9 mouse cellular contexts compared by ENCODE assay signal in the genomic region with DNA sequence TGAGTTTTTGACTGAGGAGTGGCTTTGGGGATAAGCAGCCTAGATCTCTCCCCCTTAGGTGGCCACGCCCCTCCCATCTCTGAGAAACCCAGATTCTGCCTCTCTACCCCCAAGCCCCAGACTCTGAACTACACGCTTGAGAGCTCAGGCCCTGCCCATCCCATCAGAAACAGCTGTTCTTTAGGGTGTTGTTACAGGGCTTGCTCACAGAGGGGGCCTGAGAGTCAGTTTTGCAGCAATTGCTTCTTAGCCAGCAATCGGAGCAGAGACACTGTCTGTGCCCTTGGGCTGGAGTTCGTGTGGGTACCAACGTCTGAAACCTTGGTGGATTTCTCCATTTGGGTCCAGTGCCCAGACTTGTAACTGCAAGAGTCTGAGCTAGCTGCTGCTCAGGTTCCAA. TPM values are rescaled to one million over a fixed set of nuclear protein-coding genes. Genes with fewer than 3 reads are reported as not detected.
A peak's percentile ranks its signal among the peaks of the same experiment; 100 is the strongest.
DNase-seq lines count a peak whose midpoint lies in the region; ATAC-seq and TF ChIP-seq lines count a peak whose summit lies in the region.
"Had no signal": no experiment of that assay in that cellular context is flagged by ENCODE, and none has a peak within 500 bp of the region (broad histone marks: within the 10 kb centered on the region; RNA-seq: fewer than 3 reads in every experiment).

No protein-coding gene starts in this region.

- DNase-seq in ES-E14 (ENCODE audit: low read depth, low spot score): peak; percentile 51
- DNase-seq in adrenal gland, postnatal 10 days: peak; percentile 66
- peak; percentile 37 to 61 for DNase-seq in left cerebral cortex, postnatal 10 days (ENCODE audit: extremely low spot score in 1 of 2, low spot score in 2 of 2)
- DNase-seq in midbrain, embryonic 11.5 days (ENCODE audit: low spot score, missing footprints): peak; percentile 97
- peak; percentile 53 for DNase-seq in right cerebral cortex, postnatal 4 days

- H3K36me3 ChIP-seq in ES-E14 (ENCODE audit: control insufficient read depth, insufficient read depth, low read length, poor library complexity, severe bottlenecking): no peaks in the 10 kb centered on the region
- no peaks in the 10 kb centered on the region for H3K36me3 ChIP-seq in forebrain, embryonic 16.5 days (ENCODE audit: control insufficient read depth, insufficient read depth)
- H3K36me3 ChIP-seq in hindbrain, embryonic 12.5 days: no peaks in the 10 kb centered on the region
- no peaks in the 10 kb centered on the region for H3K36me3 ChIP-seq in midbrain, embryonic 11.5 days (ENCODE audit: control insufficient read depth, insufficient read depth, low read length)

- intact Hi-C loops in left cerebral cortex, postnatal 10 days (cut with DNase I): loop anchor here (5.0 to 10.0 kb wide), 3 partner anchors 214 to 564 kb away; no protein-coding TSS in a partner anchor

- WGBS in forebrain, embryonic 16.5 days: 2% methylated on average over 5 of the region's 5 CpGs
- 3% methylated on average over 5 of the region's 5 CpGs for WGBS in hindbrain, embryonic 12.5 days
- WGBS in midbrain, embryonic 11.5 days: 3% methylated on average over 5 of the region's 5 CpGs

- H3K4me1 ChIP-seq in ES-E14 (ENCODE audit: control insufficient read depth in 2 of 2, insufficient read depth in 2 of 2, low read length in 2 of 2, poor library complexity in 1 of 2): peaks cover 0 to 8% of the 10 kb centered on the region in 2 experiments; a peak in 3 of 4 replicates
- H3K4me1 ChIP-seq in forebrain, embryonic 16.5 days (replicated peaks; ENCODE audit: control insufficient read depth, insufficient read depth, low read length): peaks cover 36% of the 10 kb centered on the region
- peaks cover 48% of the 10 kb centered on the region for H3K4me1 ChIP-seq in hindbrain, embryonic 12.5 days
- H3K4me1 ChIP-seq in midbrain, embryonic 11.5 days (ENCODE audit: control insufficient read depth, insufficient read depth, low read length): peaks cover 22% of the 10 kb centered on the region
- H3K4me1 ChIP-seq: megakaryocyte, embryonic 14.5 days had no signal

- no peak overlapping the region for H3K9ac ChIP-seq in ES-E14 (ENCODE audit: insufficient read depth, low read depth, low read length, poor library complexity, severe bottlenecking)
- no peak overlapping the region for H3K9ac ChIP-seq in forebrain, embryonic 16.5 days (replicated peaks; ENCODE audit: low read depth, low read length)
- H3K9ac ChIP-seq in hindbrain, embryonic 12.5 days: no peak overlapping the region
- no peak overlapping the region; the same call in 1 of the 2 replicates for H3K9ac ChIP-seq in midbrain, embryonic 11.5 days (ENCODE audit: low read length)

- H3K9me3 ChIP-seq in ES-E14 (ENCODE audit: control insufficient read depth, insufficient read depth, low read depth, low read length): no peaks in the 10 kb centered on the region
- no peaks in the 10 kb centered on the region for H3K9me3 ChIP-seq in forebrain, embryonic 16.5 days (ENCODE audit: control insufficient read depth, low read length)
- H3K9me3 ChIP-seq in hindbrain, embryonic 12.5 days (replicated peaks): no peaks in the 10 kb centered on the region
- H3K9me3 ChIP-seq in midbrain, embryonic 11.5 days (ENCODE audit: control insufficient read depth, low read length): no peaks in the 10 kb centered on the region
- H3K9me3 ChIP-seq: megakaryocyte, embryonic 14.5 days had no signal

- no peak overlapping the region for H3K27ac ChIP-seq in ES-E14 (ENCODE audit: insufficient read depth, low read depth, low read length, poor library complexity, severe bottlenecking)
- no peak overlapping the region for H3K27ac ChIP-seq in forebrain, embryonic 16.5 days (ENCODE audit: low read length)
- no peak overlapping the region for H3K27ac ChIP-seq in hindbrain, embryonic 12.5 days
- H3K27ac ChIP-seq in midbrain, embryonic 11.5 days (ENCODE audit: low read depth, low read length): no peak overlapping the region

- no peak overlapping the region for H3K4me3 ChIP-seq in ES-E14 (ENCODE audit: insufficient read depth in 1 of 2, low read depth in 1 of 2, low read length in 2 of 2, poor library complexity in 1 of 2, severe bottlenecking in 1 of 2)
- H3K4me3 ChIP-seq in forebrain, embryonic 16.5 days (replicated peaks; ENCODE audit: low read length): no peak overlapping the region
- H3K4me3 ChIP-seq in hindbrain, embryonic 12.5 days: no peak overlapping the region
- H3K4me3 ChIP-seq in midbrain, embryonic 11.5 days (ENCODE audit: low read depth, low read length): no peak overlapping the region
- H3K4me3 ChIP-seq: megakaryocyte, embryonic 14.5 days had no signal

- ATAC-seq in forebrain, embryonic 16.5 days: peak; percentile 35; the same call in 1 of the 2 replicates
- ATAC-seq in hindbrain, embryonic 12.5 days (ENCODE audit: low FRiP score): peak; percentile 39
- ATAC-seq in midbrain, embryonic 11.5 days (ENCODE audit: low FRiP score): peak; percentile 59
- ATAC-seq in cerebellum, adult (ENCODE audit: insufficient number of reproducible peaks, low FRiP score, low TSS enrichment): no peak

- H3K4me2 ChIP-seq in forebrain, embryonic 16.5 days (ENCODE audit: low read length): no peak overlapping the region
- 0 out of 2 replicates have a peak overlapping the region, but pooled peaks have one; percentile 3 for H3K4me2 ChIP-seq in hindbrain, embryonic 12.5 days (replicated peaks)
- H3K4me2 ChIP-seq in midbrain, embryonic 11.5 days: no peak overlapping the region

- H3K27me3 ChIP-seq in forebrain, embryonic 16.5 days (replicated peaks; ENCODE audit: control insufficient read depth, insufficient read depth, low read length): peaks cover 9% of the 10 kb centered on the region
- peaks cover 34% of the 10 kb centered on the region for H3K27me3 ChIP-seq in hindbrain, embryonic 12.5 days
- H3K27me3 ChIP-seq in midbrain, embryonic 11.5 days (ENCODE audit: control insufficient read depth, insufficient read depth, low read length): peaks cover 9% of the 10 kb centered on the region

- in situ Hi-C loops in ES-E14 (cut with MboI; ENCODE audit: low sequenced_read_pairs in 2 of 2, unreplicated experiment in 2 of 2): no loop called here

TF ChIP-seq in ES-E14, 5 proteins besides CTCF, POLR2A, EP300 and RAD21:
- no peak for TF ChIP-seq ZNF384 (IDR thresholded peaks at IDR 0.05; ENCODE audit: low read depth, low read length)
TF ChIP-seq in ES-E14: peak in this region for 0.

RNA-seq across cellular contexts. Expression of gene Sdk2, which starts 1.5 kb away (rescaled TPM):
- 1.6 and 2.0 TPM in 2 replicates for total RNA-seq in ES-E14 (2012; rRNA removed)
- total RNA-seq in adrenal gland, postnatal 10 days (2021): 1 to 10 TPM; 4.9 to 5.4 TPM
- 2.1 and 2.2 TPM in 2 replicates for polyA plus RNA-seq in forebrain, embryonic 16.5 days (2015; fragmentation: Nextera tagmentation; extraction: Ambion mirVana)
- 6.4 and 7.1 TPM in 2 replicates for polyA plus RNA-seq in hindbrain, embryonic 12.5 days (2016; fragmentation: Nextera tagmentation; extraction: Ambion mirVana)
- total RNA-seq in left cerebral cortex, postnatal 10 days (2021): 10 to 100 TPM; 32.2 to 34.5 TPM
- polyA plus RNA-seq in midbrain, embryonic 11.5 days (2014; fragmentation: Nextera tagmentation; extraction: Ambion mirVana): 2.6 and 3.0 TPM in 2 replicates

Comparison
In these comparisons a context has a peak if more than half of its experiments do, and no peak if none do; other contexts are left out.
1. RNA of gene Sdk2, which starts 1.5 kb away (total RNA-seq): 32.2 to 34.5 TPM in left cerebral cortex, postnatal 10 days; 4.9 to 5.4 TPM in adrenal gland, postnatal 10 days and 1.6 to 2.0 TPM in ES-E14; every median in the first group is over 4 times any median in the second.
2. Peak in every context shown above with its lines, with median percentiles within 50 percentile points of each other: DNase-seq.